Comparison of ENCODE assay signal across 9 mouse cellular contexts in the genomic region with DNA sequence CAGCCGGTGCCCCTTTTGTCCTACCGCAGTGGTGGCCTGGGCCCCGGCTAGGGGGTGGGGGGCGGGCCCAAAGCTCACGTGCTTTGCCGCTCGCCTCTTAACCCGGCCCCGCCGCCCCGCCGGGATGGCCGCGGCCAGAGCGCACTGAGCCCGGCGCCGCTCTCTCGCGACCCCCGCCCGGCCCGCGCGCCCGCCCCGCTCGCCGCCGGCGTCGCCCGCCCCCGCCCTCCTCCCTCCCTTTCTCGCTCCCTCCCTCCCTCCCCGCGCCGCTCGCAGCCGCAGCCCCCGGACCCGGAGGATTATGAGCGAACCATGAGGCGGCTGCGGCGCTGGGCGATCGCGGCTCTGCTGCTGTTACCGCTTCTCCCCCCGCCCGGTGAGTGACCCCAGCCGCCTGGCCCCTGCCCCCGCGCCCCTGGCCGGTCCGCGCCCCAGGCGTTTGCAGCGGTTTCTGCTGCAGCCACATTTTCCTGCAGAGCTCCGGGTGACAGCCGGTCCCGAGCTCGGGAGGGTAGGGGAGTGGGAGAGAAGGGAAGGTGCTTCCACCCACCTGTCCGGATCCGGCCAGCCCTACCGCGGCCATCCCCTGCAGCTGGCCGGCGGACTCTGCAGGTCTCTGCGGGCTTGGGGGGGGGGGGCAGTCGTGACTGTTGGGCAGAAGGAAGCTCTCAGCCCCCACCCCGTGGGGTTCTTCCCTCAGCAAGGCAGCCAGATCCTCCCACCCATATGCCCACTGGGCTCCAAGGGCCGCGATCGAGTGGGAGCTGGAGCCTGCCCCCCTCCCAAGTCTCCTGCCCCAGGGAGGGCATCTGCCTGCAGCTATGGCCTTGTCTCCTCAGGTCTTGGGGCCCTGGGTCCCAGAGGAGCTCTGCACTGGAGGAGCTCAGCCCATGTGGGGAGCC. TPM values are rescaled to one million over a fixed set of nuclear protein-coding genes. Genes with fewer than 3 reads are reported as not detected.
DNase-seq lines count a peak whose midpoint lies in the region; ATAC-seq and TF ChIP-seq lines count a peak whose summit lies in the region.
"Had no signal": no experiment of that assay in that cellular context is flagged by ENCODE, and none has a peak within 500 bp of the region (broad histone marks: within the 10 kb centered on the region; RNA-seq: fewer than 3 reads in every experiment).

Gene Adam11 (plus strand): TSS at position 131 of the 902 bp plus-strand sequence.

- peak within 1 kb of the TSS; percentile 95 for H3K9ac ChIP-seq in hindbrain, embryonic 13.5 days
- no peak within 1 kb of the TSS for H3K9ac ChIP-seq in liver, embryonic 15.5 days

- peaks cover 6% of the 10 kb centered on the region; the same call in 1 of the 2 replicates for H3K27me3 ChIP-seq in hindbrain, embryonic 13.5 days
- H3K27me3 ChIP-seq in liver, embryonic 15.5 days, result peaks cover 47% of the 10 kb centered on the region

- H3K4me2 ChIP-seq in hindbrain, embryonic 13.5 days, result peak within 1 kb of the TSS; percentile 92
- H3K4me2 ChIP-seq in liver, embryonic 15.5 days, result peak within 1 kb of the TSS; percentile 69

- H3K4me1 ChIP-seq in hindbrain, embryonic 13.5 days (replicated peaks), result peaks cover 26% of the 10 kb centered on the region
- H3K4me1 ChIP-seq in liver, embryonic 15.5 days (replicated peaks), result peaks cover 5% of the 10 kb centered on the region

- H3K27ac ChIP-seq in gastrocnemius, adult 2 months, result 0 out of 2 replicates have a peak within 1 kb of the TSS, but pooled peaks have one; percentile 40
- H3K27ac ChIP-seq in hindbrain, embryonic 13.5 days, result peak within 1 kb of the TSS; percentile 83
- H3K27ac ChIP-seq in liver, embryonic 15.5 days (replicated peaks), result no peak within 1 kb of the TSS

- intact Hi-C loops in gastrocnemius, adult 2 months (cut with DNase I), result no loop called here

- WGBS in hindbrain, embryonic 13.5 days, result 0% methylated on average over 36 of the region's 76 CpGs
- WGBS in liver, embryonic 15.5 days (ENCODE audit: insufficient replicate concordance), result 1% methylated on average over 64 of the region's 76 CpGs

- H3K36me3 ChIP-seq in hindbrain, embryonic 13.5 days, result no peaks in the 10 kb centered on the region
- H3K36me3 ChIP-seq in liver, embryonic 15.5 days (replicated peaks), result no peaks in the 10 kb centered on the region
- H3K36me3 ChIP-seq: G1E had no signal

- peak; percentile 55 for ATAC-seq in hindbrain, embryonic 13.5 days (ENCODE audit: low FRiP score)
- no peak for ATAC-seq in liver, embryonic 15.5 days (ENCODE audit: insufficient read depth)

- no peak for DNase-seq in gastrocnemius, adult 2 months
- DNase-seq in gastrocnemius, adult 8-10 months (ENCODE audit: low spot score in 2 of 2), result no peak
- peak; percentile 43 for DNase-seq in right cerebral cortex, postnatal 14 days
- no peak for DNase-seq in right cerebral cortex, postnatal 36 days (ENCODE audit: low spot score in 2 of 2)
- peak; percentile 63 for DNase-seq in thymus, postnatal 4 days
- no peak for DNase-seq in urinary bladder, postnatal 4 days (ENCODE audit: low spot score in 2 of 2)

- no peaks in the 10 kb centered on the region for H3K9me3 ChIP-seq in hindbrain, embryonic 13.5 days
- no peaks in the 10 kb centered on the region for H3K9me3 ChIP-seq in liver, embryonic 15.5 days (replicated peaks)
- H3K9me3 ChIP-seq: G1E had no signal

- H3K4me3 ChIP-seq in gastrocnemius, adult 2 months, result peak within 1 kb of the TSS; percentile 82
- H3K4me3 ChIP-seq in hindbrain, embryonic 13.5 days, result peak within 1 kb of the TSS; percentile 70
- H3K4me3 ChIP-seq in liver, embryonic 15.5 days (replicated peaks), result peak within 1 kb of the TSS; percentile 47

- no peak for TF ChIP-seq CTCF in gastrocnemius, adult 2 months (IDR thresholded peaks at IDR 0.05)

RNA-seq across cellular contexts. Expression of gene Adam11, which starts in this region (rescaled TPM):
- under 1 TPM; 0.33 to 0.67 TPM for total RNA-seq in gastrocnemius, adult 2 months (2021)
- total RNA-seq in gastrocnemius, adult 8-10 months (2022), result under 1 TPM; 0.19 to 0.34 (median 0.23) TPM
- 27.6 and 35.7 TPM in 2 replicates for polyA plus RNA-seq in hindbrain, embryonic 13.5 days (2015; fragmentation: Nextera tagmentation; extraction: Ambion mirVana)
- 0.08 and 0.26 TPM in 2 replicates for polyA plus RNA-seq in liver, embryonic 15.5 days (2015; fragmentation: Nextera tagmentation; extraction: Ambion mirVana)
- polyA plus RNA-seq: G1E had no signal

Comparison
In these comparisons a context has a peak if more than half of its experiments do, and no peak if none do; other contexts are left out.
1. RNA of gene Adam11 (polyA plus RNA-seq): 27.6 to 35.7 TPM in hindbrain, embryonic 13.5 days; 0.08 to 0.26 TPM in liver, embryonic 15.5 days; every median in the first group is over 10 times any median in the second.
2. DNase-seq: peak in right cerebral cortex, postnatal 14 days (single experiment) and thymus, postnatal 4 days (single experiment); none in gastrocnemius, adult 2 months (single experiment), gastrocnemius, adult 8-10 months (0 of 2), right cerebral cortex, postnatal 36 days (0 of 2) and urinary bladder, postnatal 4 days (0 of 2).
3. Peak in every context shown above with its lines, with median percentiles within 50 percentile points of each other: H3K4me3 ChIP-seq.